Mouse (Mus musculus) stomach, embryonic 15.5 days (tissue): Measurements from ENCODE around the gene Myom1. TPM values are rescaled to one million over a fixed set of nuclear protein-coding genes. Genes with fewer than 3 reads are reported as not detected.
A peak's percentile ranks its signal among the peaks of the same experiment; 100 is the strongest.

Source experiments
- ATAC-seq: fragments of 200-750 bp; cut with Nextera tagmentation; 2 replicates; pipeline ENCODE4 v1.8.0; 2017; ENCODE audit warnings: low read depth, moderate number of reproducible peaks, moderate TSS enrichment; ENCODE audit not compliant: insufficient read depth, low FRiP score
- H3K27ac ChIP-seq: fragments of 300-500 bp; sonication (generic); 2 replicates; pipeline ENCODE4 v1.5.1; 2015; ENCODE audit warnings: mild to moderate bottlenecking, inconsistent platforms
- H3K27me3 ChIP-seq: fragments of 300-500 bp; sonication (generic); replicated peaks from 2 replicates; pipeline ENCODE4 v1.6.1; 2015; ENCODE audit warnings: inconsistent platforms
- H3K36me3 ChIP-seq: fragments of 300-500 bp; sonication (generic); 2 replicates; pipeline ENCODE4 v1.6.1; 2015; ENCODE audit warnings: inconsistent platforms
- H3K4me1 ChIP-seq: fragments of 300-500 bp; sonication (generic); 2 replicates; pipeline ENCODE4 v1.6.1; 2015; ENCODE audit warnings: inconsistent platforms
- H3K4me2 ChIP-seq: fragments of 300-500 bp; sonication (generic); 2 replicates; pipeline ENCODE4 v1.6.1; 2015; ENCODE audit warnings: mild to moderate bottlenecking, inconsistent platforms
- H3K4me3 ChIP-seq: fragments of 300-500 bp; sonication (generic); replicated peaks from 2 replicates; pipeline ENCODE4 v1.5.1; 2015; ENCODE audit warnings: inconsistent platforms
- H3K9ac ChIP-seq: fragments of 300-500 bp; sonication (generic); 2 replicates; pipeline ENCODE4 v1.6.1; 2015; ENCODE audit warnings: inconsistent platforms
- H3K9me3 ChIP-seq: fragments of 300-500 bp; sonication (generic); 2 replicates; pipeline ENCODE4 v1.6.1; 2016; ENCODE audit warnings: inconsistent platforms
- WGBS: fragments of 180-500 bp; shearing (Covaris S2); methylation state at CpG from one replicate; pipeline ENCODE4 v1.1.7; 2015; 5-methylcytosine and 5-hydroxymethylcytosine counted together
- polyA plus RNA-seq: library from polyadenylated mRNA; unstranded; fragments of >200 nt; fragmentation: Nextera tagmentation; extraction: Ambion mirVana; gene quantifications from 2 replicates; pipeline ENCODE4 v1.2.1, GENCODE M21; 2015

Gene Myom1
- polyA plus RNA-seq, 1 experiment from 2014 or later = 12.7 TPM

- H3K27me3 ChIP-seq = no peaks in the 10 kb centered on the region
- H3K4me1 ChIP-seq = no peaks in the 10 kb centered on the region
- H3K9me3 ChIP-seq = no peaks in the 10 kb centered on the region
- no peak for ATAC-seq
- H3K27ac ChIP-seq = no peak overlapping the region
- no peak overlapping the region for H3K9ac ChIP-seq
- H3K4me3 ChIP-seq = no peak overlapping the region
- WGBS = 63% methylated on average over 4 of the region's 4 CpGs
- no peaks in the 10 kb centered on the region for H3K36me3 ChIP-seq
- H3K4me2 ChIP-seq = no peak overlapping the region
Observed at GRCm38 (mm10) chr17:71074386-71074785, 72.0 kb downstream of the Myom1 start.

- Histone ChIP-seq H3K4me1 (no peaks in the 10 kb centered on the region), H3K36me3 (no peaks in the 10 kb centered on the region), H3K27me3 (no peaks in the 10 kb centered on the region), H3K4me2 (no peak overlapping the region), H3K9ac (no peak overlapping the region), H3K9me3 (no peaks in the 10 kb centered on the region), H3K27ac (no peak overlapping the region), H3K4me3 (no peak overlapping the region)
- 55% methylated on average over 7 of the region's 7 CpGs for WGBS
- ATAC-seq = no peak
Observed at GRCm38 (mm10) chr17:71081986-71082385, 79.6 kb downstream of the Myom1 start.

- 0 out of 2 replicates have a peak, but pooled peaks cover 3% of the 10 kb centered on the region for H3K4me1 ChIP-seq
- no peak overlapping the region for H3K27ac ChIP-seq
- no peak overlapping the region for H3K4me3 ChIP-seq
- H3K9me3 ChIP-seq = no peaks in the 10 kb centered on the region
- H3K27me3 ChIP-seq = no peaks in the 10 kb centered on the region
- ATAC-seq = no peak
- H3K36me3 ChIP-seq = no peaks in the 10 kb centered on the region
- H3K4me2 ChIP-seq = no peak overlapping the region
- no peak overlapping the region for H3K9ac ChIP-seq
- WGBS = 86% methylated on average over 4 of the region's 4 CpGs
Observed at GRCm38 (mm10) chr17:71086969-71087368, 84.5 kb downstream of the Myom1 start.

- Histone ChIP-seq H3K27ac (no peak overlapping the region), H3K36me3 (no peaks in the 10 kb centered on the region), H3K4me1 (0 out of 2 replicates have a peak, but pooled peaks cover 3% of the 10 kb centered on the region), H3K4me2 (no peak overlapping the region), H3K4me3 (no peak overlapping the region), H3K9ac (no peak overlapping the region), H3K9me3 (no peaks in the 10 kb centered on the region), H3K27me3 (no peaks in the 10 kb centered on the region)
- no peak for ATAC-seq
- whole genome bisulfite sequencing = 81% methylated on average over 8 of the region's 8 CpGs
Observed at GRCm38 (mm10) chr17:71087396-71088153, 85.1 kb downstream of the Myom1 start.

GRCm38 (mm10) chr17:71088154-71088521, 85.7 kb downstream of the Myom1 start:
- Histone ChIP-seq H3K4me3 (no peak overlapping the region), H3K4me1 (0 out of 2 replicates have a peak, but pooled peaks cover 3% of the 10 kb centered on the region), H3K27me3 (no peaks in the 10 kb centered on the region), H3K9me3 (no peaks in the 10 kb centered on the region), H3K4me2 (no peak overlapping the region), H3K27ac (no peak overlapping the region), H3K9ac (no peak overlapping the region), H3K36me3 (no peaks in the 10 kb centered on the region)
- no peak for ATAC-seq
- 75% methylated on average over 3 of the region's 3 CpGs for WGBS

- Histone ChIP-seq H3K4me1 (0 out of 2 replicates have a peak, but pooled peaks cover 3% of the 10 kb centered on the region), H3K4me2 (no peak overlapping the region), H3K27ac (peak overlapping the region; percentile 21; the same call in 1 of the 2 replicates), H3K36me3 (no peaks in the 10 kb centered on the region), H3K9me3 (no peaks in the 10 kb centered on the region), H3K27me3 (no peaks in the 10 kb centered on the region), H3K4me3 (no peak overlapping the region), H3K9ac (no peak overlapping the region)
- peak; percentile 60; the same call in 1 of the 2 replicates for ATAC-seq
- WGBS = 39% methylated on average over 9 of the region's 9 CpGs
Observed at GRCm38 (mm10) chr17:71088991-71089434, 86.6 kb downstream of the Myom1 start.

- 80% methylated on average over 11 of the region's 11 CpGs for WGBS
- ATAC-seq = no peak
- H3K4me3 ChIP-seq = no peak overlapping the region
- peak overlapping the region; percentile 48; the same call in 1 of the 2 replicates for H3K27ac ChIP-seq
- H3K4me2 ChIP-seq = no peak overlapping the region
- no peaks in the 10 kb centered on the region for H3K27me3 ChIP-seq
- H3K9me3 ChIP-seq = no peaks in the 10 kb centered on the region
- no peak overlapping the region for H3K9ac ChIP-seq
- 0 out of 2 replicates have a peak, but pooled peaks cover 3% of the 10 kb centered on the region for H3K4me1 ChIP-seq
- no peaks in the 10 kb centered on the region for H3K36me3 ChIP-seq
Observed at GRCm38 (mm10) chr17:71089781-71090480, 87.5 kb downstream of the Myom1 start.

GRCm38 (mm10) chr17:71091024-71091423, 88.6 kb downstream of the Myom1 start:
- WGBS = 68% methylated on average over 4 of the region's 4 CpGs
- 0 out of 2 replicates have a peak, but pooled peaks cover 3% of the 10 kb centered on the region for H3K4me1 ChIP-seq
- no peak overlapping the region for H3K9ac ChIP-seq
- no peak overlapping the region for H3K4me3 ChIP-seq
- no peaks in the 10 kb centered on the region for H3K36me3 ChIP-seq
- no peak overlapping the region for H3K27ac ChIP-seq
- H3K27me3 ChIP-seq = no peaks in the 10 kb centered on the region
- no peak for ATAC-seq
- H3K9me3 ChIP-seq = no peaks in the 10 kb centered on the region
- no peak overlapping the region for H3K4me2 ChIP-seq

GRCm38 (mm10) chr17:71092341-71092740, 89.9 kb downstream of the Myom1 start:
- Histone ChIP-seq H3K4me3 (no peak overlapping the region), H3K27me3 (no peaks in the 10 kb centered on the region), H3K27ac (no peak overlapping the region), H3K9me3 (no peaks in the 10 kb centered on the region), H3K4me1 (0 out of 2 replicates have a peak, but pooled peaks cover 3% of the 10 kb centered on the region), H3K36me3 (no peaks in the 10 kb centered on the region), H3K4me2 (no peak overlapping the region), H3K9ac (no peak overlapping the region)
- ATAC-seq = no peak
- WGBS = 86% methylated on average over 4 of the region's 4 CpGs

GRCm38 (mm10) chr17:71093793-71094192, 91.4 kb downstream of the Myom1 start:
- H3K9ac ChIP-seq = no peak overlapping the region
- H3K4me3 ChIP-seq = no peak overlapping the region
- no peaks in the 10 kb centered on the region for H3K27me3 ChIP-seq
- no peak for ATAC-seq
- no peaks in the 10 kb centered on the region for H3K36me3 ChIP-seq
- no peak overlapping the region for H3K27ac ChIP-seq
- H3K4me1 ChIP-seq = 0 out of 2 replicates have a peak, but pooled peaks cover 3% of the 10 kb centered on the region
- no peak overlapping the region for H3K4me2 ChIP-seq
- 77% methylated on average over 5 of the region's 5 CpGs for WGBS
- H3K9me3 ChIP-seq = no peaks in the 10 kb centered on the region

GRCm38 (mm10) chr17:71094438-71094837, 92.0 kb downstream of the Myom1 start:
- no peak overlapping the region for H3K27ac ChIP-seq
- WGBS = 82% methylated on average over 3 of the region's 3 CpGs
- no peak for ATAC-seq

More at GRCm38 (mm10) chr17:71094438-71094837, 92.0 kb downstream of the Myom1 start:
- H3K4me1 ChIP-seq = 0 out of 2 replicates have a peak, but pooled peaks cover 3% of the 10 kb centered on the region
- no peak overlapping the region for H3K4me3 ChIP-seq
- H3K27me3 ChIP-seq = no peaks in the 10 kb centered on the region
- no peaks in the 10 kb centered on the region for H3K36me3 ChIP-seq
- no peak overlapping the region for H3K4me2 ChIP-seq
- H3K9me3 ChIP-seq = no peaks in the 10 kb centered on the region
- H3K9ac ChIP-seq = no peak overlapping the region
